Mouse (Mus musculus) cortical plate, adult 2 months (tissue): ENCODE measurements around the gene Grk1.

Experiments used
- CTCF ChIP-seq: fragments of 200-500 bp; IDR thresholded peaks from 2 replicates; pipeline ENCODE4 v1.5.1; 2011; ENCODE audit warnings: mild to moderate bottlenecking, control low read depth, low read length; ENCODE audit not compliant: insufficient read depth; ENCODE audit errors: extremely low read depth
- POLR2A ChIP-seq: fragments of 200-500 bp; IDR thresholded peaks from 2 replicates; pipeline ENCODE4 v1.6.1; 2011; ENCODE audit warnings: mild to moderate bottlenecking, low read length, control low read depth; ENCODE audit not compliant: insufficient read depth; ENCODE audit errors: extremely low read depth

- TF ChIP-seq CTCF (peak; percentile 90), POLR2A (no peak)
These were observed 8.1 kb downstream of the Grk1 start for GRCm38 (mm10) chr8:13412891-13413558.
